Mouse (Mus musculus) hindbrain, embryonic 14.5 days (tissue): Measurements from ENCODE around the gene Coq8b. TPM values are rescaled to one million over a fixed set of nuclear protein-coding genes. Genes with fewer than 3 reads are reported as not detected.

Source experiments
- ATAC-seq: fragments of 200-750 bp; cut with Nextera tagmentation; 2 replicates; pipeline ENCODE4 v1.8.0; 2017; ENCODE audit warnings: moderate number of reproducible peaks, mild to moderate bottlenecking, moderate TSS enrichment, moderate library complexity; ENCODE audit not compliant: low FRiP score
- DNase-seq: peaks from one replicate; pipeline ENCODE4 v3.0.0-alpha.2; 2015; ENCODE audit warnings: low spot score
- H3K27ac ChIP-seq: fragments of 300-500 bp; sonication (generic); 2 replicates; pipeline ENCODE4 v1.5.1; 2014; ENCODE audit warnings: mild to moderate bottlenecking, moderate library complexity
- H3K27me3 ChIP-seq: fragments of 300-500 bp; sonication (generic); 2 replicates; pipeline ENCODE4 v1.6.1; 2014; ENCODE audit warnings: mild to moderate bottlenecking, low read length, mixed read lengths; ENCODE audit not compliant: control insufficient read depth, insufficient read depth
- H3K36me3 ChIP-seq: fragments of 300-500 bp; sonication (generic); replicated peaks from 2 replicates; pipeline ENCODE4 v1.6.1; 2014; ENCODE audit not compliant: control insufficient read depth, insufficient read depth
- H3K4me1 ChIP-seq: fragments of 300-500 bp; sonication (generic); replicated peaks from 2 replicates; pipeline ENCODE4 v1.6.1; 2014; ENCODE audit warnings: antibody characterized with exemption, low read length, mixed read lengths; ENCODE audit not compliant: control insufficient read depth, insufficient read depth
- H3K4me2 ChIP-seq: fragments of 300-500 bp; sonication (generic); replicated peaks from 2 replicates; pipeline ENCODE4 v1.6.1; 2014; ENCODE audit warnings: mild to moderate bottlenecking, moderate library complexity
- H3K4me3 ChIP-seq: fragments of 300-500 bp; sonication (generic); replicated peaks from 2 replicates; pipeline ENCODE4 v1.5.1; 2014; ENCODE audit warnings: mild to moderate bottlenecking, low read length
- H3K9ac ChIP-seq: fragments of 300-500 bp; sonication (generic); 2 replicates; pipeline ENCODE4 v1.6.1; 2014
- H3K9me3 ChIP-seq: fragments of 300-500 bp; sonication (generic); 2 replicates; pipeline ENCODE4 v1.6.1; 2016; ENCODE audit warnings: low read length; ENCODE audit not compliant: control insufficient read depth
- WGBS: fragments of 180-500 bp; shearing (Covaris S2); extraction: QIAGEN DNeasy Blood & Tissue Kit; methylation state at CpG from one replicate; pipeline ENCODE4 v1.1.7; 2014; 5-methylcytosine and 5-hydroxymethylcytosine counted together
- polyA plus RNA-seq: library from polyadenylated mRNA; unstranded; fragments of >200 nt; fragmentation: Nextera tagmentation; extraction: Ambion mirVana; gene quantifications from 2 replicates; pipeline ENCODE4 v1.2.1, GENCODE M21; 2014

Gene Coq8b
- 17.4 and 17.8 TPM in 2 replicates for polyA plus RNA-seq

DNA sequence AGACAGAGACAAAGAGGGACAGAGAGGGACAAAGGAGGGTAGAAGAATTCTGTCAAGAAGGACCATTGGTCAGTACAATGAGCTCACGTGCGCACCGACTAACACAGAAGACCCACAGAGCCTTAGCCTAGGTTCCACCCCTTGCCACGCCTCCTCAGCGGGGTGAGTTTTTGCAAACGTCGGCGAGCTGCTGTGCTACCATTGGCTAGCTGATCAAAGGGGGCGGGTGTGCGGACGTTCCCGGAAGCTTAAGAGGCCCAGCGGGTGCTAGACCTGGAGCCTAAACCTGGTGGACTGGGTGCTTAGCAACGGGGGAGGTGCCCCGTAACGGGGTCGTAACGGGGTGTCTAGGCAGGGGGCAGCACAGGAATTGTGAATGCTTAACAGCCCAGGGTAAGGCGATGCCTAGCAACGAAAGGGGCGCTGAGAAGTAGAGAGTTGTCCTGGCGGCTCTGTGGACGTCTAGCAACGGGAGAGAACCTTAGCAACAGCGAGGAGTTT, at the start of gene Coq8b:
Coq8b (plus strand) TSS at position 243 of the 501 bp plus-strand sequence.
- Histone ChIP-seq H3K36me3 (peaks cover 9% of the 10 kb centered on the region; the same call in 1 of the 2 replicates), H3K27me3 (no peaks in the 10 kb centered on the region), H3K9ac (peak within 1 kb of the TSS; percentile 61), H3K4me2 (peak within 1 kb of the TSS; percentile 79), H3K27ac (peak within 1 kb of the TSS; percentile 89), H3K9me3 (no peaks in the 10 kb centered on the region), H3K4me1 (peaks cover 17% of the 10 kb centered on the region), H3K4me3 (peak within 1 kb of the TSS; percentile 54)
- under 1% methylated on average over 25 of the region's 25 CpGs for WGBS
- ATAC-seq (peak; percentile 92), DNase-seq (peak; percentile 91)

DNA sequence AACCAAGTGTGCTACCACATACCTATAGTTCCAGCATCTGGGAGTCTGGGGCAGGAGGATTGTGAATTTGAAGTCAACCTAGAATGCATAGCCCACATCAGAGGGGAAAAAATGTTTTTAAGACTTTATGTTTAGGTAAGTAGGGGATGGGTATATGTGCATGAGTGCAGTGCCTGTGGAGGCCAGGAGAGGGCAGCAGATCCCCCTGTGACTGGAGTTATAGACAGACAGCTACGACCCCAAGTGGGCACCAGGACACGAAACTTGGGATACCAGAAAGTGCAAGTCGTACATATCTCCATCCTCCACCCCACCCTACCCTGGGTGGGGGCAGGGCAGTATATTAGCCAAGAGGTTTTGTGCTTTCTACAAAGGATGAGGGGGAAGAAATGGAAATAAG, 47.9 kb upstream of the Coq8b start:
- Histone ChIP-seq H3K27ac (no peak overlapping the region), H3K4me2 (no peak overlapping the region), H3K27me3 (no peaks in the 10 kb centered on the region), H3K4me1 (0 out of 2 replicates have a peak, but pooled peaks cover 4% of the 10 kb centered on the region), H3K9me3 (no peaks in the 10 kb centered on the region), H3K36me3 (peaks cover 72% of the 10 kb centered on the region), H3K9ac (no peak overlapping the region), H3K4me3 (no peak overlapping the region)
- no peak for ATAC-seq
- DNase-seq = no peak
- 87% methylated on average over 3 of the region's 3 CpGs for WGBS

DNA sequence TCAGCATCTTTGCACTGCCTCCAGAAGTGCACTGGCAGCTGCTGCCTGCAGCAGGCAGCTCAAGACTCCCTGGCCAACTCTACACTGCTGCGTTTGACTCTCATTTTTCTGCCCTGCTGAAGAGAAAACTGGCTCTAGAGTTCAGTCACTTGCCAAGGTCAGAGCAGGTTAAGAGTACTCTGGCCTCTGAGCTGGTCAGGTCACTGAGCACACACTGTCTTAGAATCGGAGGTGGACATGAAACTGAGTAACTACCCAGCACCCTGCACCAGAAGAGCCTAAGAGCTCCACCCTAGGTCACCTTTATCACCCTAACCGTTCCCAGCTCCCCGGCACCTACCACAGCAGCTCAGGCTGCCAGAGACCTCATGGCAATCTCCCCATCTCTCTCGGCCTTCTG, 46.8 kb upstream of the Coq8b start:
- 89% methylated on average over 5 of the region's 5 CpGs for WGBS
- DNase-seq (no peak), ATAC-seq (no peak)
- Histone ChIP-seq H3K4me1 (no peaks in the 10 kb centered on the region), H3K27ac (no peak overlapping the region), H3K9me3 (no peaks in the 10 kb centered on the region), H3K36me3 (peaks cover 82% of the 10 kb centered on the region), H3K27me3 (no peaks in the 10 kb centered on the region), H3K4me2 (no peak overlapping the region), H3K4me3 (no peak overlapping the region), H3K9ac (no peak overlapping the region)

DNA sequence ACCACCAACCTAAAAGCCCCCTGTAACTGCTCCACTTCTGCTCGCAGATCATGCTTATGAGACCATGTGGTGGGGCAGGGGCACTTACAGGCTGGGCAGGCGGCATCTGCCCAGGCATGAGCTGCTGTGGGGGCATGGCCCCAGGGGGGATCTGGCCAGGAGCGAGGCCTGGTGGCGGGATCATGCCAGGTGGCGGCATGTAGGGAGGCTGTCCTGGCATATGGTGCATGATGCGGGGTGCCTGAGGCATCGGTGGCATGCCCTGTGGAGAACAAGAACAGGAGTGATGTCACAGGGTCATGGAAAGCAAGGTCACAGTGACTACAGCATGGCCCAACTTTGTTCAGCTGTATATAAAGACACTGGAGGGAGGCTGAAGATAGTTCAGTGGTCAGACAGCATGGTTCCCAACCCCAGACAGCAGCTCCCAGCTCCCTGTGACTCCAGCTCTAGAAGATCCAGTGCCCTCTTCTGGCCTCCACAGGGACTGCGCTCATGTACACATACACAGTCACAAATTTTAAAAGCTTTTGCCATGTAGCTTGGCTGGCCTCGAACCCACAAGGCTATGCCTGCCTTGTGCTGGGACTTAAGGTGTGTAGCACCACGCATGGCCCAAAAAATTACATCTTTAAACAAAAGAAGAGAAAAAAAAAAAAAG, 43.4 kb upstream of the Coq8b start:
- Histone ChIP-seq H3K9ac (no peak overlapping the region), H3K27ac (no peak overlapping the region), H3K4me1 (peaks cover 2% of the 10 kb centered on the region), H3K36me3 (peaks cover 96% of the 10 kb centered on the region), H3K9me3 (no peaks in the 10 kb centered on the region), H3K4me3 (no peak overlapping the region), H3K27me3 (no peaks in the 10 kb centered on the region), H3K4me2 (no peak overlapping the region)
- no peak; the same call in 1 of the 2 replicates for ATAC-seq
- 90% methylated on average over 10 of the region's 10 CpGs for WGBS
- no peak for DNase-seq

DNA sequence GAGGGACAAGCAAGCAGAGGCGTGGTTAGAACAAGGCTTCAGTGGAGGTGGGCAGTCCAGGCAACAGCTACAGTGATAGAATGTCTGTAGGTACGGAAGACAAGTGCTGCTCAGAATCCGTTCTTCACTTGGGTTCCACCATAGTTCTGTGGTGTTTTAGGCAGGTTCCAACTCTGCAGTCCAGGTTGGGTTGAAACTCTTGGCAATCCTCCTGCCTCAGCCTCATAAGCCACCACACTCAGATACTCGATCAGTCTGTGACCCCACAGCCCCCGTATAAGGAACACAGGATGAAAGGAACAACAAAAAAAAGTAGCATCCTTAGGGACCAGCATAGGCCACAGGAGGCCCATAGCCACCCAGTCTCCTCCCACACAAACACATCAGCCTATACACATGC, 40.4 kb upstream of the Coq8b start:
- Histone ChIP-seq H3K36me3 (peaks cover 66% of the 10 kb centered on the region), H3K27ac (no peak overlapping the region), H3K9me3 (no peaks in the 10 kb centered on the region), H3K4me2 (no peak overlapping the region), H3K4me1 (peaks cover 15% of the 10 kb centered on the region), H3K27me3 (no peaks in the 10 kb centered on the region), H3K9ac (no peak overlapping the region), H3K4me3 (no peak overlapping the region)
- no peak for DNase-seq
- 100% methylated on average over 5 of the region's 5 CpGs for WGBS
- no peak for ATAC-seq

DNA sequence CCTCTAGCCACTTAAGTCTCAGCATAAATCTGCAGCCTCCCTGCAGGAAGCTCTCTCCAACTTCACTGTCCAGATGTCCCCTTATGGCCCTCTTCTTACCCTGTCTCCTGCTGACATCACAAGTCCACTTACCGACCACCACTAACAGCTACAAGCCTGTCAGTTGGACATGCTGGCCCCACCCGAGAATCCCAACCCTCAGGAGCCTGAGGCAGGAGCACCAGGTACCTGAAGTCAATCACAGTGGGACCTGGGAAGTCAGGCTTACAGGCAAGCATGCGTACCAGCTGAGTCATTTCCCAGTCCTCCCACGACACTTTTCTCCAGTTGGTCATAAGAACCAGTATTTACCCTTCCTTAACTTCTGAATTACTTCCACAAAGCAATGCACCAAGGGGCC, 39.1 kb upstream of the Coq8b start:
- Histone ChIP-seq H3K36me3 (peaks cover 53% of the 10 kb centered on the region), H3K4me1 (peaks cover 15% of the 10 kb centered on the region), H3K9ac (peak overlapping the region; percentile 6; the same call in 1 of the 2 replicates), H3K4me3 (no peak overlapping the region), H3K27ac (no peak overlapping the region), H3K27me3 (no peaks in the 10 kb centered on the region), H3K4me2 (no peak overlapping the region), H3K9me3 (no peaks in the 10 kb centered on the region)
- 90% methylated on average over 4 of the region's 4 CpGs for WGBS
- no peak for ATAC-seq
- DNase-seq = no peak

DNA sequence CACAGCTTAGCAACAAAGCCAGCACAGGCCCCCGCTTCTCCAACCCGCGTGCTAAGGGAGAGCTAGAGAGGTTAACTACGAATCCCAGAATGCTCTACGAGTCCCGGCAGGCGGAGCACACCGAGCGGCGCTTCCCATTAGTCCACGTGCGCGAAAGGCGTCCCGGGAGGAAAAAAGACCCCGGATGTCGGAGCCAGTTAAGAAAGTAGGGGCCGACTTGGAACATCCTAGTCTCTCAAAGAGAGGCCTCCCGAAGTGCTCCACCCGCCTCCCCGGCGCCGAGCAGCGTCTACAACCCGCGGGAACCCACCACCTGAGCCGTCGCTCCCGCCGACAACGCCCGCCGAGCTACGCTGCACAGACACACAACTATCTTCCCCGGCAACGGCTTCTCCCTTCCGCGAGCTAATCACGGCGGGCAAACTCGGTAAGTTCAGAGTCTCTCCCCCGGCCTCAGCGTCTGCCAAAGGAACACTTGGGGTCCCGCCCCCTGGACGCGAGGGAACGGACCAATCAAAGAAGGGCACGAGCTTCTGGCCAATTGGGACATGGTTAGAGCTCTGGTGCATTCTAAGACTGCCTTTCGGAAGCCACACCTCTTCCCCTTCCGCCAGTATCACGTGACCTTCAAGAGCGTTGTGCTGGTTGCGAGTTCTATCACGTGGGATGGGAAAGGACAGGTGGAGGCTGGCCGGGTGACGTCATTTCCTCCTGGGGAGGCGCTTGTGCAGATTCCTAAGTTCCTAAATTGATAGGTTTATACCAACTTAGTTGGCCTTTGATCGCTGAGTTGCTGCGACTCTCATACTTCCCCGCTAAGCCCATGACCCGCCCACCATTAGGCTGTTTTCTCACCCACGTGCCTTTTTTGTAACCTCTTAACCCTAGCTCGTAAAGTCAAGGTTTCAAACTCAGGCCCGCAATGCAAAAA, 36.9 kb upstream of the Coq8b start, which contains the start of the genes BC024978 and Snrpa:
BC024978 (plus strand) TSS at position 101 of the 931 bp plus-strand sequence.
Snrpa (minus strand) TSS at position 591 of the 931 bp plus-strand sequence.
- Histone ChIP-seq H3K9me3 (no peaks in the 10 kb centered on the region), H3K4me3 (peak within 1 kb of the TSS; percentile 76), H3K27me3 (no peaks in the 10 kb centered on the region), H3K36me3 (peaks cover 32% of the 10 kb centered on the region), H3K27ac (peak within 1 kb of the TSS; percentile 92), H3K4me2 (peak within 1 kb of the TSS; percentile 89), H3K9ac (peak within 1 kb of the TSS; percentile 78), H3K4me1 (peaks cover 15% of the 10 kb centered on the region)
- ATAC-seq (peak; percentile 98), DNase-seq (peak; percentile 95)
- whole genome bisulfite sequencing = under 1% methylated on average over 63 of the region's 64 CpGs

DNA sequence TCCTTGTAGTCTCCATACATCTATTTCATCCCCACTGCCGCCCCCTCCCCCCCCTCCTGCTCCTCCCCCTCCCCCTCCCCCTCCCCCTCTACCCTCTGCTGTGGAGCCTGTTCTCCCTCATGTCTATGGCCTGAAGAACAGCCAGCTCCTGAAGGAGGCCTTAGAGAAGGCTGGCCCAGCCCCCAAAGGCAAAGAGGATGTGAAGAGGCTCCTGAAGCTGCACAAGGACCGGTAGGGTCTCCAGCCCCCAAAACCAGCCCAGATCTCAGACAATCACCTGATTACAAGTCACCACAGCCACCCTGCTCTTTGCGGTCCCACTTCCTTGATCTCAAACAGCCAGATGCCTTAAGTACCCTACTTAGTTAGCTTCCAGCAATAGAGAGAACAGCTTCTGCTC, 35.7 kb upstream of the Coq8b start:
- DNase-seq (no peak), ATAC-seq (no peak)
- WGBS = 87% methylated on average over 3 of the region's 3 CpGs
- H3K4me3 ChIP-seq = no peak overlapping the region
- no peaks in the 10 kb centered on the region for H3K9me3 ChIP-seq
- H3K27ac ChIP-seq = no peak overlapping the region
- no peak overlapping the region; the same call in 1 of the 2 replicates for H3K4me2 ChIP-seq
- H3K36me3 ChIP-seq = peaks cover 23% of the 10 kb centered on the region
- no peaks in the 10 kb centered on the region for H3K27me3 ChIP-seq
- peaks cover 15% of the 10 kb centered on the region for H3K4me1 ChIP-seq
- H3K9ac ChIP-seq = no peak overlapping the region

DNA sequence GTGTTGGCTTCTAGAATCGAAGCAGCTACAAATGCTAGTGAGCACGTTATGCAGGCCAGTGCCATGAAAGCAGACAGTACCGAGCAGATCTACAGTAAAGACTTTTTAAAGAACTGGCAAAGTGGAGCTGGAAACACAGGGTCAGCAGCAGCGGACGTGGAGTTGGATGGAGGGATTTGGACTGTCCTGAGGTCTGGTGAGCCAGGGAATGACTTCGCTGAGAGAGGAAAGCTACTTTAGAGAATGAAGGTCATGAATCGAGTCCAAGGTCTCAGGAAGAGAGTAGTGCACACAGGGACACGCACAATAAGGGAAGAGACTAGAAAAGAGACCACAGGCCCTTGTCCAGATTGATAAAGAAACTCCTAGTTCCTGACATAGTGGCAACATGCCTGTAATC, 35.2 kb upstream of the Coq8b start:
- H3K4me1 ChIP-seq = peaks cover 15% of the 10 kb centered on the region
- DNase-seq = no peak
- WGBS = 95% methylated on average over 8 of the region's 8 CpGs
- no peak overlapping the region for H3K9ac ChIP-seq
- H3K9me3 ChIP-seq = no peaks in the 10 kb centered on the region
- H3K27ac ChIP-seq = no peak overlapping the region
- no peak overlapping the region for H3K4me3 ChIP-seq
- H3K27me3 ChIP-seq = no peaks in the 10 kb centered on the region
- H3K4me2 ChIP-seq = no peak overlapping the region
- peaks cover 23% of the 10 kb centered on the region for H3K36me3 ChIP-seq
- no peak for ATAC-seq
